Mouse (Mus musculus): ENCODE results near the gene Zfyve21. TPM values are rescaled to one million over a fixed set of nuclear protein-coding genes. Genes with fewer than 3 reads are reported as not detected.

Zfyve21 gene
- total RNA-seq, 2 experiments from 2014 or later, result 68.3 to 74.4 TPM

- no peak for DNase-seq (ENCODE audit: low spot score in 2 of 2)
These were observed 16.7 kb upstream of the Zfyve21 start for GRCm38 (mm10) chr12:111797251-111797650.

GRCm38 (mm10) chr12:111798493-111798892 lies 15.5 kb upstream of the Zfyve21 start:
- no peak for DNase-seq (ENCODE audit: low spot score in 2 of 2)

- DNase-seq (ENCODE audit: low spot score in 2 of 2), result no peak
These were observed 13.3 kb upstream of the Zfyve21 start for GRCm38 (mm10) chr12:111800459-111801183.

- DNase-seq (ENCODE audit: low spot score in 2 of 2), result no peak
These were observed 10.4 kb upstream of the Zfyve21 start for GRCm38 (mm10) chr12:111803538-111803937.

GRCm38 (mm10) chr12:111808775-111809174 lies 5.2 kb upstream of the Zfyve21 start:
- no peak for DNase-seq (ENCODE audit: low spot score in 2 of 2)

- DNase-seq (ENCODE audit: low spot score in 2 of 2), result peak; percentile 43 to 70
These were observed 4.2 kb upstream of the Zfyve21 start for GRCm38 (mm10) chr12:111809762-111810161.

- DNase-seq (ENCODE audit: low spot score in 2 of 2), result no peak
These were observed 1.9 kb upstream of the Zfyve21 start for GRCm38 (mm10) chr12:111812075-111812474.

GRCm38 (mm10) chr12:111812611-111813010 lies 1.4 kb upstream of the Zfyve21 start:
- no peak for DNase-seq (ENCODE audit: low spot score in 2 of 2)

- DNase-seq (ENCODE audit: low spot score in 2 of 2), result no peak
These were observed 732 bp upstream of the Zfyve21 start for GRCm38 (mm10) chr12:111813111-111813765.

- DNase-seq (ENCODE audit: low spot score in 2 of 2), result no peak
These were observed 1.1 kb downstream of the Zfyve21 start for GRCm38 (mm10) chr12:111814769-111815762.

GRCm38 (mm10) chr12:111816528-111816927 lies 2.6 kb downstream of the Zfyve21 start:
- no peak for DNase-seq (ENCODE audit: low spot score in 2 of 2)

- DNase-seq (ENCODE audit: low spot score in 2 of 2), result no peak
These were observed 3.0 kb downstream of the Zfyve21 start for GRCm38 (mm10) chr12:111816967-111817366.

GRCm38 (mm10) chr12:111817991-111818390 lies 4.0 kb downstream of the Zfyve21 start:
- no peak for DNase-seq (ENCODE audit: low spot score in 2 of 2)

- no peak for DNase-seq (ENCODE audit: low spot score in 2 of 2)
These were observed 6.0 kb downstream of the Zfyve21 start for GRCm38 (mm10) chr12:111819936-111820335.

- DNase-seq (ENCODE audit: low spot score in 2 of 2), result no peak
These were observed 6.7 kb downstream of the Zfyve21 start for GRCm38 (mm10) chr12:111820708-111821107.

GRCm38 (mm10) chr12:111821931-111822330 lies 8.0 kb downstream of the Zfyve21 start:
- no peak for DNase-seq (ENCODE audit: low spot score in 2 of 2)

GRCm38 (mm10) chr12:111827556-111827955 lies 13.6 kb downstream of the Zfyve21 start:
- DNase-seq (ENCODE audit: low spot score in 2 of 2), result no peak

GRCm38 (mm10) chr12:111829447-111829846 lies 15.5 kb downstream of the Zfyve21 start:
- no peak for DNase-seq (ENCODE audit: low spot score in 2 of 2)

GRCm38 (mm10) chr12:111829954-111830353 lies 16.0 kb downstream of the Zfyve21 start:
- DNase-seq (ENCODE audit: low spot score in 2 of 2), result no peak

- DNase-seq (ENCODE audit: low spot score in 2 of 2), result no peak
These were observed 16.4 kb downstream of the Zfyve21 start for GRCm38 (mm10) chr12:111830375-111830774.

- no peak for DNase-seq (ENCODE audit: low spot score in 2 of 2)
These were observed 18.7 kb downstream of the Zfyve21 start for GRCm38 (mm10) chr12:111832643-111833042.
